Mouse (Mus musculus) midbrain, embryonic 10.5 days (tissue): ENCODE data around the gene Ntrk3. TPM values are rescaled to one million over a fixed set of nuclear protein-coding genes. Genes with fewer than 3 reads are reported as not detected.

Experiments
- DNase-seq: peaks from one replicate; pipeline ENCODE4 v3.0.0-alpha.2; 2017; ENCODE audit warnings: low spot score
- H3K27ac ChIP-seq: fragments of 300-500 bp; sonication (generic); replicated peaks from 2 replicates; pipeline ENCODE4 v1.5.1; 2016; ENCODE audit warnings: mild to moderate bottlenecking
- H3K27me3 ChIP-seq: fragments of 300-500 bp; sonication (generic); 2 replicates; pipeline ENCODE4 v1.6.1; 2016; ENCODE audit warnings: low read depth, mild to moderate bottlenecking; ENCODE audit not compliant: poor library complexity, severe bottlenecking
- H3K36me3 ChIP-seq: fragments of 300-500 bp; sonication (generic); 2 replicates; pipeline ENCODE4 v1.6.1; 2016; ENCODE audit warnings: mild to moderate bottlenecking, moderate library complexity
- H3K4me1 ChIP-seq: fragments of 300-500 bp; sonication (generic); 2 replicates; pipeline ENCODE4 v1.6.1; 2016
- H3K4me3 ChIP-seq: fragments of 300-500 bp; sonication (generic); 2 replicates; pipeline ENCODE4 v1.5.1; 2016; ENCODE audit warnings: mild to moderate bottlenecking, moderate library complexity
- H3K9me3 ChIP-seq: fragments of 300-500 bp; sonication (generic); replicated peaks from 2 replicates; pipeline ENCODE4 v1.6.1; 2016; ENCODE audit warnings: mild to moderate bottlenecking
- WGBS: fragments of 180-500 bp; shearing (Covaris S2); methylation state at CpG from one replicate; pipeline ENCODE4 v1.1.7; 2016; 5-methylcytosine and 5-hydroxymethylcytosine counted together
- polyA plus RNA-seq: library from polyadenylated mRNA; unstranded; fragments of >200 nt; fragmentation: Nextera tagmentation; extraction: Ambion mirVana; gene quantifications from 2 replicates; pipeline ENCODE4 v1.2.1, GENCODE M21; 2016

The Ntrk3 gene
- polyA plus RNA-seq, 1 experiment from 2014 or later = 2.1 TPM

GRCm38 (mm10) chr7:78431611-78432010, 306.2 kb downstream of the Ntrk3 start:
- 93% methylated on average over 4 of the region's 4 CpGs for WGBS
- H3K36me3 ChIP-seq = no peaks in the 10 kb centered on the region
- H3K4me3 ChIP-seq = no peak overlapping the region
- no peaks in the 10 kb centered on the region for H3K27me3 ChIP-seq
- peaks cover 14% of the 10 kb centered on the region for H3K4me1 ChIP-seq
- no peak for DNase-seq
- no peaks in the 10 kb centered on the region for H3K9me3 ChIP-seq
- H3K27ac ChIP-seq = no peak overlapping the region

DNA sequence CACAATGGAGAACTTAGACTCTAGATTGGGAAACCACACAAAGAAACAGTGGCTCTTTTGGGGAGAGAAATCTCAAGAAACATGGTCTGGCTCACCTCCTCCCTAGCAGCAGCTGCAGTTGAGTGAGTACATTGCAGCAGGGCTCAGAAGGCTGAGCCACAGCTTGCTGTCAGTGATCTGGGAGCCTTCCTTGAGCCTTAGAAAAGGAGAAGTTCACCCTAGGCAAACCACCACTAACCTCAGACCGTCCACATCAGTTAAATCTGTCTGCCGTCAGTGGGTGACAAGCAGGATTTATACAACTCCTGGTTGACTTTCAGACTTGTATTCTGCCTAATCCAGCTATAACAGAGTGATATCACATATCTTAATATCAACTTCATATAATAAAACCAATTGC, 325.6 kb downstream of the Ntrk3 start:
- Histone ChIP-seq H3K27me3 (no peaks in the 10 kb centered on the region), H3K4me3 (no peak overlapping the region), H3K9me3 (no peaks in the 10 kb centered on the region), H3K4me1 (no peaks in the 10 kb centered on the region), H3K36me3 (no peaks in the 10 kb centered on the region), H3K27ac (no peak overlapping the region)
- DNase-seq = no peak
- WGBS = 87% methylated on average over 2 of the region's 2 CpGs

DNA sequence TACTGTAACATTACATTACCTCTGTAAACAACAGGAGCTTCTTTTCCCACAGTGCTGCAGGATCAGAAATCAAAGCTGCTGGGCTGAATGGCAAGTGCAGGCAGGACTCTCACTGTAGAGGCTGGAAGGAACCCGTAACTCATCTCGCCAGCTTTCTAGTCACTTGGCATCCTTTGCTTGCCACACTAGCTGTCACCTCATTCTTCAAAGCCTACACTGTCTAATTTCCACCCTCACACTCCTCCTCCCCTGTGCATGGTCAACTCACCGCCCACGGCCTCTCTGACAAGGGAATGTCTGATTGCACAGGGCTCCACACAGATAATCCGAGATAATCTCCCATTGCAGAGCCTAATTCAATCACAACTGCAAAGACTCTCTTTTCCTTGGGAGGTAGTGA, 327.8 kb downstream of the Ntrk3 start:
- no peak overlapping the region for H3K27ac ChIP-seq
- 57% methylated on average over 5 of the region's 5 CpGs for WGBS

DNA sequence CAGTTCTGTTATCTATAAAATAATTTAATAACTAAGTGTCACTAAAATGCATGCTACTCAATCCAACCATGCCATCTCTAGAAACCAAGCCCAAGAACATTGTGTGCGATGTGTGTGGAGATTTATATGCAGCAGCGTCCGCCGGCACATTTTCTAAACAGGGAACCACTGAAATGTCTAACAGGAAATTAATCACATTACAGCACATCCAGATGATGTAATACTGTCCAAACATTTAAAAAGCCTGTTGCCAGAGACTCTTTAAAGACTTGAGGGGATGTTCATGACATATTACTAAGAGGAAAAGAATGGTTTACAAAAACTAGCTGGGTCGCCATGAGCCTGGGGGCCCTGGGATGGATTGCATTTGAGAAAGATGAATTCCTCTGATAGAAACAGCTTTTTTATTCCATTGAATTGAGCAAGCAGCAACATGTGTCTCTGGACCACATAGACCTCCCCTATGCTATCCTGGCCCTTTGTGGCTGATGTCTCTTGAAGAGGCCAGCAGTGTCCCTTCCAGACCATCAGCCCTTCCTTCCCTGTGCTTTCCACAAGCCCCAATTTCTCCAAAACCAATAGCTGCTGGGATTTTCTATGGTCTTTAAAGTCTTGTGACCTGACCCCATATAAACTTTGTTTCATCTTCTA, 331.0 kb downstream of the Ntrk3 start:
- Histone ChIP-seq H3K4me1 (no peaks in the 10 kb centered on the region), H3K27ac (no peak overlapping the region), H3K27me3 (no peaks in the 10 kb centered on the region), H3K9me3 (no peaks in the 10 kb centered on the region), H3K36me3 (no peaks in the 10 kb centered on the region), H3K4me3 (no peak overlapping the region)
- DNase-seq = no peak
- 95% methylated on average over 5 of the region's 5 CpGs for WGBS

More for the DNA sequence above, 327.8 kb downstream of the Ntrk3 start:
- Histone ChIP-seq H3K36me3 (no peaks in the 10 kb centered on the region), H3K9me3 (no peaks in the 10 kb centered on the region), H3K27me3 (no peaks in the 10 kb centered on the region), H3K4me1 (no peaks in the 10 kb centered on the region), H3K4me3 (no peak overlapping the region)
- no peak for DNase-seq

DNA sequence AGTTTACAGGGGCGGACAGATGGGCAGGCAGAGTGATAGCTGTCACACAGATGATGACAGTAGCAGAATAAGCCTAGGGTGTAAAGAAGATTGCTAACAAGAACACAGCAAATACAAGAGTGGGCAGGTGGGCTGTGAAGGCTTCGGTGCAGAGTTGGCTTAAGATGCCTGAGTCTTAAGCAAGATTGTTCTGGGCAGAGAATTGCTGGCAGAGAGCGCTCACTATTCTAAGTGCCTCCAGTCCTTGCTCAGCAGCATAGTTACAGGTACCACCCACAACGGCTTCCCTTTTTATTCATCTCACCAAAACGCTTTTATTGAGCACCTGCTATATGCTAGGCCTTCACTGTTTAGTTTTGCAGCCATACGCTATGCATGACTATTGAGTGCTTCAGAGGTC, 333.3 kb downstream of the Ntrk3 start:
- Histone ChIP-seq H3K27me3 (no peaks in the 10 kb centered on the region), H3K9me3 (no peaks in the 10 kb centered on the region), H3K4me3 (no peak overlapping the region), H3K36me3 (no peaks in the 10 kb centered on the region), H3K27ac (no peak overlapping the region), H3K4me1 (no peaks in the 10 kb centered on the region)
- DNase-seq = no peak
- WGBS = 94% methylated on average over 6 of the region's 6 CpGs

DNA sequence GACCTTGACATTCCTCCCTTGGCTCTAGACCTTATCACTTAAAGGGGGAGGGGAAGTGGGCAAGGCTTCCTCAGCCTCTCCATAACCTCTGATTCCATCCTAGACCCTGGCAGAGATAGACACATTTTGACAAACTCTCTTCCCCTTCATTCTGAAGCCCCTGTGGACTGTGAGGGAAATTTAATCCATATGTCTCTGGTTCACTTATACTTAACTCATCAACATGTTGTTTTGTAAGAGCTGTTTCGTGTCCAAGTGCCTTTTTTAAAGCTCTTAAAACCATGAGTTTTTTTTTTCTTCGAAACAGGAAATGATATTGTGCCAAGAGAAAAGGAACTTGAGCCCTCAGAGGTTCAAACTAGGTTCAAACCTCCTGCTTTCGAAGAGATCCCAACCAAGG, 335.3 kb downstream of the Ntrk3 start:
- no peak for DNase-seq
- H3K27ac ChIP-seq = no peak overlapping the region
- 80% methylated on average over 3 of the region's 3 CpGs for WGBS
- no peak overlapping the region for H3K4me3 ChIP-seq
- no peaks in the 10 kb centered on the region for H3K9me3 ChIP-seq
- no peaks in the 10 kb centered on the region for H3K4me1 ChIP-seq
- H3K36me3 ChIP-seq = no peaks in the 10 kb centered on the region
- H3K27me3 ChIP-seq = no peaks in the 10 kb centered on the region

DNA sequence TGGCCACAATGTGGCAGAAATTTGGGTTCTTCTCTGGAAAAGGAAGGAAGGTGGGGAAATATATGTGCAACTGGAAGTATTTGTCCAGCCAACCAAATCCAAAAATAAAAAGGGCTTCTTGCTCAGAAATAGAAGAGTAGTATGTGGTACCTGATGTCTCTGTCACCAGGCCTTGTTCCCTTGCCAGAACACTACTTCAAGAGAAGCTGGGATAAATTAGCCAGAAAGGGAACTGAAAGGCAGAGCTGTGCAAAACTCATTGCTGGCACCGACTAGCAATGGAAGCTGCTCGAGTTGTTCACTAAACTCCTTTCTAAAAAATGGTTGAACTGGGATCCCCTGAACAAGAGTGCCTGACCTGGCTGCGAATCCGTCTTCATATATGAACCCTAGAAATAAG, 337.6 kb downstream of the Ntrk3 start:
- H3K27me3 ChIP-seq = no peaks in the 10 kb centered on the region
- H3K4me1 ChIP-seq = no peaks in the 10 kb centered on the region
- H3K4me3 ChIP-seq = no peak overlapping the region
- no peaks in the 10 kb centered on the region for H3K36me3 ChIP-seq
- WGBS = 90% methylated on average over 4 of the region's 4 CpGs
- DNase-seq = no peak
- H3K27ac ChIP-seq = no peak overlapping the region
- no peaks in the 10 kb centered on the region for H3K9me3 ChIP-seq

DNA sequence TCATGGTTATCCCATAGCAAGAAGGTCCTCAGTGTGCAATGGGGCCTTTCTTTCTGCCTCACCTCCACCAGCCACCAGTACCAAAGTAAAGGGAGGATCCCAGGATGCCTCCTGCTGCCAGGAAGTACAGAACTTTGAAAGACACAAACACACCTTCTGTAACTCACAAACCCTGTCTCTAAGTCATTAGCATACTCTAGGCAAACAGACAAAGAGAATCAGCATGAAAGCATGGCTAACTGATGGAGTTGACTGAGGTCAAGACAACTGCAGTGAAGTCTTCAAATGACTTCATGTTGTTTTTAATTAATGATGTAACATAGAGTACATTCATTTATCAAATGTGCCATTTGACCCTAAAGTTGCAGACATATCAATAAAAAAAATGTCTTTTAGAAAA, 339.4 kb downstream of the Ntrk3 start:
- no peak overlapping the region for H3K4me3 ChIP-seq
- no peaks in the 10 kb centered on the region for H3K27me3 ChIP-seq
- H3K9me3 ChIP-seq = 0 out of 2 replicates have a peak, but pooled peaks cover 6% of the 10 kb centered on the region
- H3K27ac ChIP-seq = no peak overlapping the region
- DNase-seq = no peak
- H3K4me1 ChIP-seq = no peaks in the 10 kb centered on the region
- H3K36me3 ChIP-seq = no peaks in the 10 kb centered on the region

DNA sequence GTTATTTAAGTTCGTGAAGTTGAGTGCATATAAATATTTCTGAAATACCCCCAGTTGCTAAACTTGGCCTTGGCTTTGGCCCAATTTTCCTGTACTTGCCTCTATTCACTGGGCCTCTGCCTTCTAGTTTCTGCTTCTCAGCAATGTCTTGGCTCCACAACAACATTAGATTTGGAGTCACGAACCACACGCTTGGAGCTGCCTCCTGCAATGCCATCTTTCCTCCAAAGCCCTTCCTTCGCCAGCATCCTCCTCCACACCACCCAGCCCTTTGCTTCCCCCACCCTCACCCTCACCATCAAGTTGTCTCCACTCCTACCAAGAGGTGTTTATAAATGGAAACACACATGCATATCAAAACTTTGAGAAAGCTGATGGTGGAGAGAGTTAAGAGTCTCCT, 340.6 kb downstream of the Ntrk3 start:
- Histone ChIP-seq H3K4me3 (no peak overlapping the region), H3K36me3 (no peaks in the 10 kb centered on the region), H3K9me3 (0 out of 2 replicates have a peak, but pooled peaks cover 6% of the 10 kb centered on the region), H3K27ac (no peak overlapping the region), H3K27me3 (no peaks in the 10 kb centered on the region), H3K4me1 (no peaks in the 10 kb centered on the region)
- 94% methylated on average over 4 of the region's 4 CpGs for WGBS
- DNase-seq = no peak

DNA sequence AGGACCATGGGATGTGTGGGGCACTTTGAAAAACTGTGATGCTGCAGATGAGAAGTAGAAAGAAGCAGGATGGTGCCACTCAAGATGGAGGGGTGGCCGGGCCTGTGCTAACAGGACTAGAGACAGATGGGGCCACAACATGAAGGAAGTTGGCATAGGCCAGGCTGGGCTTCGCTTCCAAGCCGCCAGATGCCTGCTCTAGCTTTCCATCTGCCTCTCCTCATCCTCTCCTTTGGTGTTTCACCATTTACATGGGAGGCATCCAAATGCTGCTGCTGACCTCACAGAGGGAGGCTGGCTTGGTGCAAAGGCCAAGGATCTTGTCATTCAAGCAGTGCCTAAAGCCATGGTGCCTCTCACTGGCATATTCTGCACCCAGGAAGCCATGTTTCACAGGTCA, 347.8 kb downstream of the Ntrk3 start:
- H3K36me3 ChIP-seq = no peaks in the 10 kb centered on the region
- H3K9me3 ChIP-seq = 0 out of 2 replicates have a peak, but pooled peaks cover 6% of the 10 kb centered on the region
- WGBS = 68% methylated on average over 3 of the region's 3 CpGs
- no peak for DNase-seq
- no peaks in the 10 kb centered on the region for H3K27me3 ChIP-seq
- no peaks in the 10 kb centered on the region for H3K4me1 ChIP-seq
- H3K27ac ChIP-seq = no peak overlapping the region
- no peak overlapping the region for H3K4me3 ChIP-seq

DNA sequence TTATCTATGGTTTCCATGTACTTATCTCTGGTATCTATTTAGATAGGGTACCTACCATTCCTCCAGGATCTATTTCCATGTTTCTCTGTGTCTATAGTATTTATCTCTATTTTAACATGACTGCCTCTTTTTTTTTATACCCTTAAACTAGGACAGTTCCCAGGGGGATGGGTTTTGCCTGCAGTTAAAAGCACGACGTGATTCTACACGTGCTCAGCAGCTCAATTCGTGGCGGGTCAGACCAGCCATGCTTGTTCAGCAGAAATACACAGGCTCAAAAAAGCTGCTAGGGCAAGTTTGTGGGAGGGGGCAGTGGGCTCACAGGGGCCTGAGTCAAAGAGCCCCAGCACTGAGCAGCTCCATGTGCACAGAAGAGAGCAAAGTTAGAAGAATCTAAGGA, 349.7 kb downstream of the Ntrk3 start:
- 90% methylated on average over 5 of the region's 5 CpGs for WGBS
- Histone ChIP-seq H3K36me3 (no peaks in the 10 kb centered on the region), H3K27me3 (no peaks in the 10 kb centered on the region), H3K4me1 (no peaks in the 10 kb centered on the region), H3K4me3 (no peak overlapping the region), H3K27ac (no peak overlapping the region), H3K9me3 (no peaks in the 10 kb centered on the region)
- no peak for DNase-seq

- H3K27me3 ChIP-seq = no peaks in the 10 kb centered on the region
- WGBS = 79% methylated on average over 1 of the region's 1 CpGs
- DNase-seq = no peak
- no peak overlapping the region for H3K27ac ChIP-seq
- no peaks in the 10 kb centered on the region for H3K9me3 ChIP-seq
- H3K4me1 ChIP-seq = no peaks in the 10 kb centered on the region
- no peaks in the 10 kb centered on the region for H3K36me3 ChIP-seq
- no peak overlapping the region for H3K4me3 ChIP-seq
These were observed 351.8 kb downstream of the Ntrk3 start for GRCm38 (mm10) chr7:78385971-78386370.

DNA sequence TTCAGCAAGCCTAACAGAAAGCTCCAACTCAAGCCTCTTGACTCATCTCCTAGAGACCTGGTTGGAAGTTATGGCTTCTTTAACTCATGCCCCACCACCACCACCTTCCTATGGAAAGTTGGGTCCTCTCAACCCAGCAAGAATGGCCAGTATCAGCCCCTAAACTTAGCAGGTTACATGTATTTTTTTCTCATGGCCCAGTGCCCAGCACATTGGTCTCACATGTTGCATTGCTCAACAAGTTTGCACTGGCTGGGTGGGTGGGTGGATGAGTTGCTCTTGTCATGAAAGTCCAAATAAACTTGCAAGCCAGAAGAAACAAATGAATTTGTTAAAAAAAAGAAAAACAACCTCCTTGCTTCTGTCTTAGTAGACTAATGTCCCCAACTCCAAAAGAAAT, 353.7 kb downstream of the Ntrk3 start:
- Histone ChIP-seq H3K27me3 (no peaks in the 10 kb centered on the region), H3K27ac (no peak overlapping the region), H3K4me1 (no peaks in the 10 kb centered on the region), H3K36me3 (no peaks in the 10 kb centered on the region), H3K4me3 (no peak overlapping the region), H3K9me3 (no peaks in the 10 kb centered on the region)
- DNase-seq = no peak

DNA sequence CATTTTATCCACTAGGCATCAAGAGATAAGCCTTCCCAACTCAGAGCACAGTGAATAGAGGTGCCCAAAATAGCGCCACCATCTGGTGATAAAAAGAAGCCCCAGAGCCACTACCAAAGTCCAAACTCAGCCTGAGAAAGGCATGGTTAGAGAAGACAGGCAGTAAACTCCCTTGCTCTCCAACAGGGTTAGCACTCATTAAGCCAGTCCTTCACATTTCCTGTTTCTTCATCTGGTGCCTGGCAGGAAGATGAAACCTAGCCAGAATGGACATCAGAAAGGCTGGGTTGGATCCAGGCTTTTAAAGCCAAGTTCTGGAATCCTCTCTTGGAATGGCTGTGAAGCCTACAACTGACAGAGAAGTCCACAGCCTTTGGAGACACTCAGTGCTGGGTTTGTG, 355.7 kb downstream of the Ntrk3 start:
- H3K27ac ChIP-seq = no peak overlapping the region
- H3K4me1 ChIP-seq = no peaks in the 10 kb centered on the region
- no peaks in the 10 kb centered on the region for H3K9me3 ChIP-seq
- H3K36me3 ChIP-seq = no peaks in the 10 kb centered on the region
- 20% methylated on average over 1 of the region's 1 CpGs for WGBS
- H3K4me3 ChIP-seq = no peak overlapping the region
- DNase-seq = no peak
- no peaks in the 10 kb centered on the region for H3K27me3 ChIP-seq
